Mouse (Mus musculus): ENCODE measurements around the gene Rhd.

The Rhd gene

GRCm38 (mm10) chr4:134930684-134931481, 66.5 kb downstream of the Rhd start, which contains the start of gene Syf2:
TSS of gene Syf2 (plus strand) at chr4:134930898.
- peak; percentile 93 for DNase-seq (ENCODE audit: low spot score)

- DNase-seq (ENCODE audit: low spot score), result peak; percentile 35
Measured at GRCm38 (mm10) chr4:134937240-134938176, 73.2 kb downstream of the Rhd start.

- no peak for DNase-seq (ENCODE audit: low spot score)
Measured at GRCm38 (mm10) chr4:134939900-134940299, 75.6 kb downstream of the Rhd start.

- DNase-seq (ENCODE audit: low spot score), result no peak
Measured at GRCm38 (mm10) chr4:134943758-134944538, 79.6 kb downstream of the Rhd start.
